Mouse (Mus musculus): Measurements from ENCODE around the gene Polr2b. TPM values are rescaled to one million over a fixed set of nuclear protein-coding genes. Genes with fewer than 3 reads are reported as not detected.

Polr2b gene
- polyA plus RNA-seq, 1 experiment from 2014 or later = 86.8 TPM

GRCm38 (mm10) chr5:77364443-77365038 lies 54.6 kb downstream of the Polr2b start:
- DNase-seq (ENCODE audit: low spot score) (no peak), ATAC-seq (ENCODE audit: low FRiP score) (no peak)
- H3K36me3 ChIP-seq (ENCODE audit: control insufficient read depth, insufficient read depth, low read length) = no peaks in the 10 kb centered on the region
- H3K4me3 ChIP-seq (ENCODE audit: low read depth, low read length) = no peak overlapping the region
- no peaks in the 10 kb centered on the region for H3K4me1 ChIP-seq (replicated peaks; ENCODE audit: control insufficient read depth, insufficient read depth, low read length)
- no peak overlapping the region for H3K27ac ChIP-seq (ENCODE audit: low read depth, low read length)
- no peaks in the 10 kb centered on the region for H3K27me3 ChIP-seq (ENCODE audit: control insufficient read depth, insufficient read depth, low read length)
- H3K4me2 ChIP-seq (replicated peaks; ENCODE audit: low read depth, low read length) = no peak overlapping the region
- no peaks in the 10 kb centered on the region for H3K9me3 ChIP-seq (ENCODE audit: control insufficient read depth, low read length)
- 88% methylated on average over 3 of the region's 3 CpGs for WGBS
- no peak overlapping the region for H3K9ac ChIP-seq (ENCODE audit: low read depth, low read length)

GRCm38 (mm10) chr5:77366313-77366712 lies 56.4 kb downstream of the Polr2b start:
- WGBS = 91% methylated on average over 8 of the region's 8 CpGs

DNA sequence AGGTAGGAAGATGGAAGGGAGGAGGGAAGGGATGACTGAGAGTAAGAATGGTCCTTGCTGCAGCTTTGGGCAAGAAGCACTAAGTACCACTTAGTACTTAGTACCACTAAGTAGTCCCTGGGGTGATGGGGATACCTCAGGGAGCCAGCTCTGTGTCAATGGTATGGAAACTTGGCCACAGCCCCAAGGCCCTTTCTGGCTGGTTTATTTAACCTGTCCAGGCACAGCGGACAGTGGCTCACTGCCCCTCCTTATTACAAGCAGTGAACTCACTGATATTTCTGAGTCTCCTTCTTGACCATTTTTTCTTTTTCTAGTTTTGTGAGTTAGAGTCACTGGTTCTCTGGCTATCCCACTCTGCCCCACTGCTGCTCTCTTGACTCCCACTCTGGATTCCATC lies 57.2 kb downstream of the Polr2b start:
- Histone ChIP-seq H3K27ac (ENCODE audit: low read depth, low read length) (no peak overlapping the region), H3K4me1 (replicated peaks; ENCODE audit: control insufficient read depth, insufficient read depth, low read length) (no peaks in the 10 kb centered on the region), H3K9me3 (ENCODE audit: control insufficient read depth, low read length) (no peaks in the 10 kb centered on the region), H3K9ac (ENCODE audit: low read depth, low read length) (no peak overlapping the region), H3K27me3 (ENCODE audit: control insufficient read depth, insufficient read depth, low read length) (no peaks in the 10 kb centered on the region), H3K36me3 (ENCODE audit: control insufficient read depth, insufficient read depth, low read length) (no peaks in the 10 kb centered on the region), H3K4me3 (ENCODE audit: low read depth, low read length) (no peak overlapping the region), H3K4me2 (replicated peaks; ENCODE audit: low read depth, low read length) (no peak overlapping the region)
- DNase-seq (ENCODE audit: low spot score) (no peak), ATAC-seq (ENCODE audit: low FRiP score) (no peak)
- WGBS = 100% methylated on average over 1 of the region's 1 CpGs

More at GRCm38 (mm10) chr5:77366313-77366712, 56.4 kb downstream of the Polr2b start:
- Histone ChIP-seq H3K9me3 (ENCODE audit: control insufficient read depth, low read length) (no peaks in the 10 kb centered on the region), H3K27ac (ENCODE audit: low read depth, low read length) (no peak overlapping the region), H3K4me3 (ENCODE audit: low read depth, low read length) (no peak overlapping the region), H3K4me1 (replicated peaks; ENCODE audit: control insufficient read depth, insufficient read depth, low read length) (no peaks in the 10 kb centered on the region), H3K36me3 (ENCODE audit: control insufficient read depth, insufficient read depth, low read length) (no peaks in the 10 kb centered on the region), H3K9ac (ENCODE audit: low read depth, low read length) (no peak overlapping the region), H3K4me2 (replicated peaks; ENCODE audit: low read depth, low read length) (no peak overlapping the region), H3K27me3 (ENCODE audit: control insufficient read depth, insufficient read depth, low read length) (no peaks in the 10 kb centered on the region)
- ATAC-seq (ENCODE audit: low FRiP score) (no peak), DNase-seq (ENCODE audit: low spot score) (no peak)

GRCm38 (mm10) chr5:77367682-77368081 lies 57.7 kb downstream of the Polr2b start:
- DNase-seq (ENCODE audit: low spot score) (no peak), ATAC-seq (ENCODE audit: low FRiP score) (no peak)
- no peak overlapping the region for H3K4me3 ChIP-seq (ENCODE audit: low read depth, low read length)
- H3K9me3 ChIP-seq (ENCODE audit: control insufficient read depth, low read length) = no peaks in the 10 kb centered on the region
- H3K36me3 ChIP-seq (ENCODE audit: control insufficient read depth, insufficient read depth, low read length) = no peaks in the 10 kb centered on the region
- H3K4me2 ChIP-seq (replicated peaks; ENCODE audit: low read depth, low read length) = no peak overlapping the region
- H3K27me3 ChIP-seq (ENCODE audit: control insufficient read depth, insufficient read depth, low read length) = no peaks in the 10 kb centered on the region
- no peak overlapping the region for H3K27ac ChIP-seq (ENCODE audit: low read depth, low read length)
- no peaks in the 10 kb centered on the region for H3K4me1 ChIP-seq (replicated peaks; ENCODE audit: control insufficient read depth, insufficient read depth, low read length)
- no peak overlapping the region for H3K9ac ChIP-seq (ENCODE audit: low read depth, low read length)
- 67% methylated on average over 12 of the region's 12 CpGs for WGBS

GRCm38 (mm10) chr5:77368194-77368593 lies 58.2 kb downstream of the Polr2b start:
- DNase-seq (ENCODE audit: low spot score) (no peak), ATAC-seq (ENCODE audit: low FRiP score) (no peak)
- H3K4me3 ChIP-seq (ENCODE audit: low read depth, low read length) = no peak overlapping the region
- H3K4me2 ChIP-seq (replicated peaks; ENCODE audit: low read depth, low read length) = no peak overlapping the region
- no peaks in the 10 kb centered on the region for H3K27me3 ChIP-seq (ENCODE audit: control insufficient read depth, insufficient read depth, low read length)
- no peaks in the 10 kb centered on the region for H3K4me1 ChIP-seq (replicated peaks; ENCODE audit: control insufficient read depth, insufficient read depth, low read length)
- no peaks in the 10 kb centered on the region for H3K36me3 ChIP-seq (ENCODE audit: control insufficient read depth, insufficient read depth, low read length)
- no peaks in the 10 kb centered on the region for H3K9me3 ChIP-seq (ENCODE audit: control insufficient read depth, low read length)
- 41% methylated on average over 7 of the region's 7 CpGs for WGBS
- H3K9ac ChIP-seq (ENCODE audit: low read depth, low read length) = no peak overlapping the region
- no peak overlapping the region for H3K27ac ChIP-seq (ENCODE audit: low read depth, low read length)

GRCm38 (mm10) chr5:77369394-77369793 lies 59.4 kb downstream of the Polr2b start:
- DNase-seq (ENCODE audit: low spot score) = no peak
- no peaks in the 10 kb centered on the region for H3K27me3 ChIP-seq (ENCODE audit: control insufficient read depth, insufficient read depth, low read length)
- 81% methylated on average over 5 of the region's 5 CpGs for WGBS
- H3K27ac ChIP-seq (ENCODE audit: low read depth, low read length) = no peak overlapping the region
- no peak for ATAC-seq (ENCODE audit: low FRiP score)
- no peak overlapping the region for H3K9ac ChIP-seq (ENCODE audit: low read depth, low read length)
- no peak overlapping the region for H3K4me2 ChIP-seq (replicated peaks; ENCODE audit: low read depth, low read length)
- no peaks in the 10 kb centered on the region for H3K9me3 ChIP-seq (ENCODE audit: control insufficient read depth, low read length)
- no peaks in the 10 kb centered on the region for H3K36me3 ChIP-seq (ENCODE audit: control insufficient read depth, insufficient read depth, low read length)
- no peak overlapping the region for H3K4me3 ChIP-seq (ENCODE audit: low read depth, low read length)
- no peaks in the 10 kb centered on the region for H3K4me1 ChIP-seq (replicated peaks; ENCODE audit: control insufficient read depth, insufficient read depth, low read length)

DNA sequence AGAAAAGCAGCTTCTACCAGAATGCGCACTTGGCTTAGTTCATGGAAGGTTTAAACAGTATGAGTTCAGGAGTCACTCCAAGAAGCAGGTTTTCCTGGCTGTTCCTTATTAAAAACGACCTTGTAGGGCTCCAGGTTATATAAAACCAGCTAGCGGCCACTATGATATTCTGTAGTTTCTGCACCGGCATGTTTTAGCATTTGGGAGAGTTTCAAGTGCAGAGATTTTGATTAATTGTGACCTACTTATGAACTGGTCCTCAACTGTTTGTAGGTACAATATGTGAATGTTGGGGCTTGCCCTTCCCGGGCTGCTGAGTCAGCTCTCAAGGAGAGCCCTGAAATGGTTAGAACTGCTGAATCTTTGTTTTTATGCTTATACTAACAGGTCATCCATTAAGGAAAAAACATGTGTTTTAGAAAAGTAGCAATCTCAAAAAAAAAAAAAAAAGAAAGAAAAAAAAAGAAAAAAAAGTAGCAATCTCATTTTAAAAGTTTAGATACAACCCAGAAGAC lies 60.5 kb downstream of the Polr2b start:
- no peak overlapping the region for H3K27ac ChIP-seq (ENCODE audit: low read depth, low read length)
- 84% methylated on average over 5 of the region's 5 CpGs for WGBS
- ATAC-seq (ENCODE audit: low FRiP score) = no peak

DNA sequence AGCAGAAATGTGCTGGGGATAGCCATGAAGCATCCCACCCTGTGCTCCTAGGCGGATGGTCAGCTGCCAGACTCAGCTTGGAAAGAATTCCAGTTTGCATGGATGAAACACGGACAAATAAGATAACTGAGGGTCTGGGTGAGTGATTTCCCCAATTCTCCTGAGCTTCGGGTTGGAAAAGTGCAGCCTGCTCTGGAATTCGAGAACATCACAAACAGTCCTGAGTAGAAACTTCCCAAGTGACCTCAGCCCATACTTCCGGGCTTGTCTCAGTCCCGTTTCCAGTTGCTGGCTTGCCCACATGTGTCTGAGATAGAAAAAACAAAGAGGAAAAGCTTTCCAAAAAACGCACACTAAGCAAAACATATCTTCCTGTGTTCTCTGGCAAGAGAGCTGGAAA lies 62.3 kb downstream of the Polr2b start:
- Histone ChIP-seq H3K4me1 (replicated peaks; ENCODE audit: control insufficient read depth, insufficient read depth, low read length) (no peaks in the 10 kb centered on the region), H3K36me3 (ENCODE audit: control insufficient read depth, insufficient read depth, low read length) (no peaks in the 10 kb centered on the region), H3K4me3 (ENCODE audit: low read depth, low read length) (no peak overlapping the region), H3K9me3 (ENCODE audit: control insufficient read depth, low read length) (no peaks in the 10 kb centered on the region), H3K27me3 (ENCODE audit: control insufficient read depth, insufficient read depth, low read length) (no peaks in the 10 kb centered on the region), H3K4me2 (replicated peaks; ENCODE audit: low read depth, low read length) (no peak overlapping the region), H3K27ac (ENCODE audit: low read depth, low read length) (no peak overlapping the region), H3K9ac (ENCODE audit: low read depth, low read length) (no peak overlapping the region)
- ATAC-seq (ENCODE audit: low FRiP score) = no peak
- DNase-seq (ENCODE audit: low spot score) = no peak
- WGBS = 78% methylated on average over 7 of the region's 7 CpGs

More for the DNA sequence above, 60.5 kb downstream of the Polr2b start:
- no peak for DNase-seq (ENCODE audit: low spot score)
- Histone ChIP-seq H3K4me2 (replicated peaks; ENCODE audit: low read depth, low read length) (no peak overlapping the region), H3K4me1 (replicated peaks; ENCODE audit: control insufficient read depth, insufficient read depth, low read length) (no peaks in the 10 kb centered on the region), H3K27me3 (ENCODE audit: control insufficient read depth, insufficient read depth, low read length) (no peaks in the 10 kb centered on the region), H3K36me3 (ENCODE audit: control insufficient read depth, insufficient read depth, low read length) (no peaks in the 10 kb centered on the region), H3K4me3 (ENCODE audit: low read depth, low read length) (no peak overlapping the region), H3K9me3 (ENCODE audit: control insufficient read depth, low read length) (no peaks in the 10 kb centered on the region), H3K9ac (ENCODE audit: low read depth, low read length) (no peak overlapping the region)

GRCm38 (mm10) chr5:77372778-77373177 lies 62.8 kb downstream of the Polr2b start:
- no peak for ATAC-seq (ENCODE audit: low FRiP score)
- DNase-seq (ENCODE audit: low spot score) = no peak
- Histone ChIP-seq H3K4me1 (replicated peaks; ENCODE audit: control insufficient read depth, insufficient read depth, low read length) (no peaks in the 10 kb centered on the region), H3K9ac (ENCODE audit: low read depth, low read length) (no peak overlapping the region), H3K4me3 (ENCODE audit: low read depth, low read length) (no peak overlapping the region), H3K36me3 (ENCODE audit: control insufficient read depth, insufficient read depth, low read length) (no peaks in the 10 kb centered on the region), H3K27ac (ENCODE audit: low read depth, low read length) (no peak overlapping the region), H3K27me3 (ENCODE audit: control insufficient read depth, insufficient read depth, low read length) (no peaks in the 10 kb centered on the region), H3K9me3 (ENCODE audit: control insufficient read depth, low read length) (no peaks in the 10 kb centered on the region), H3K4me2 (replicated peaks; ENCODE audit: low read depth, low read length) (no peak overlapping the region)
- WGBS = 76% methylated on average over 6 of the region's 6 CpGs
